Mouse (Mus musculus): ENCODE data around the gene Fbxo21. TPM values are rescaled to one million over a fixed set of nuclear protein-coding genes. Genes with fewer than 3 reads are reported as not detected.
A peak's percentile ranks its signal among the peaks of the same experiment; 100 is the strongest.

Gene Fbxo21
- polyA plus RNA-seq, 1 experiment, result 15.7 TPM

GRCm38 (mm10) chr5:117964750-117965149, 11.8 kb upstream of the Fbxo21 start:
- DNase-seq (ENCODE audit: low read depth in 1 of 2, low spot score in 2 of 2), result no peak
- Histone ChIP-seq H3K36me3 (ENCODE audit: control insufficient read depth, insufficient read depth, low read length) (no peaks in the 10 kb centered on the region), H3K4me1 (ENCODE audit: control insufficient read depth, insufficient read depth, insufficient read length) (no peaks in the 10 kb centered on the region), H3K27me3 (ENCODE audit: control insufficient read depth, insufficient read depth, low read length) (peaks cover 4% of the 10 kb centered on the region; the same call in 1 of the 2 replicates), H3K4me3 (ENCODE audit: extremely low read depth, insufficient read depth, insufficient read length) (no peak overlapping the region), H3K27ac (ENCODE audit: insufficient read depth, low read length) (no peak overlapping the region)
- TF ChIP-seq POLR2A (IDR thresholded peaks at IDR 0.05; ENCODE audit: low read depth, low read length) (no peak), CTCF (IDR thresholded peaks at IDR 0.05; ENCODE audit: extremely low read depth, insufficient read depth, insufficient read length, insufficient replicate concordance) (no peak)
- 62% methylated on average over 9 of the region's 9 CpGs for whole genome bisulfite sequencing

- Histone ChIP-seq H3K27ac (ENCODE audit: insufficient read depth, low read length) (no peak overlapping the region), H3K4me1 (ENCODE audit: control insufficient read depth, insufficient read depth, insufficient read length) (no peaks in the 10 kb centered on the region), H3K27me3 (ENCODE audit: control insufficient read depth, insufficient read depth, low read length) (peaks cover 4% of the 10 kb centered on the region; the same call in 1 of the 2 replicates), H3K36me3 (ENCODE audit: control insufficient read depth, insufficient read depth, low read length) (no peaks in the 10 kb centered on the region), H3K4me3 (ENCODE audit: extremely low read depth, insufficient read depth, insufficient read length) (no peak overlapping the region)
- TF ChIP-seq POLR2A (IDR thresholded peaks at IDR 0.05; ENCODE audit: low read depth, low read length), result no peak
- no peak for TF ChIP-seq CTCF (IDR thresholded peaks at IDR 0.05; ENCODE audit: extremely low read depth, insufficient read depth, insufficient read length, insufficient replicate concordance)
- 88% methylated on average over 9 of the region's 9 CpGs for WGBS
- DNase-seq (ENCODE audit: low read depth in 1 of 2, low spot score in 2 of 2), result no peak
These were observed 9.6 kb upstream of the Fbxo21 start for GRCm38 (mm10) chr5:117966956-117967355.

GRCm38 (mm10) chr5:117967659-117968069, 8.9 kb upstream of the Fbxo21 start:
- H3K36me3 ChIP-seq (ENCODE audit: control insufficient read depth, insufficient read depth, low read length), result no peaks in the 10 kb centered on the region
- H3K27ac ChIP-seq (ENCODE audit: insufficient read depth, low read length), result no peak overlapping the region
- TF ChIP-seq POLR2A (IDR thresholded peaks at IDR 0.05; ENCODE audit: low read depth, low read length), result no peak
- no peak for TF ChIP-seq CTCF (IDR thresholded peaks at IDR 0.05; ENCODE audit: extremely low read depth, insufficient read depth, insufficient read length, insufficient replicate concordance)

GRCm38 (mm10) chr5:117969681-117970427, 6.7 kb upstream of the Fbxo21 start:
- H3K27ac ChIP-seq (ENCODE audit: insufficient read depth, low read length), result no peak overlapping the region
- H3K4me1 ChIP-seq (ENCODE audit: control insufficient read depth, insufficient read depth, insufficient read length), result no peaks in the 10 kb centered on the region
- no peak for TF ChIP-seq CTCF (IDR thresholded peaks at IDR 0.05; ENCODE audit: extremely low read depth, insufficient read depth, insufficient read length, insufficient replicate concordance)
- TF ChIP-seq POLR2A (IDR thresholded peaks at IDR 0.05; ENCODE audit: low read depth, low read length), result no peak
- 92% methylated on average over 10 of the region's 10 CpGs for WGBS
- H3K36me3 ChIP-seq (ENCODE audit: control insufficient read depth, insufficient read depth, low read length), result no peaks in the 10 kb centered on the region
- H3K4me3 ChIP-seq (ENCODE audit: extremely low read depth, insufficient read depth, insufficient read length), result no peak overlapping the region
- DNase-seq (ENCODE audit: low read depth in 1 of 2, low spot score in 2 of 2), result no peak
- peaks cover 2% of the 10 kb centered on the region; the same call in 1 of the 2 replicates for H3K27me3 ChIP-seq (ENCODE audit: control insufficient read depth, insufficient read depth, low read length)

More at GRCm38 (mm10) chr5:117967659-117968069, 8.9 kb upstream of the Fbxo21 start:
- Histone ChIP-seq H3K4me3 (ENCODE audit: extremely low read depth, insufficient read depth, insufficient read length) (no peak overlapping the region), H3K4me1 (ENCODE audit: control insufficient read depth, insufficient read depth, insufficient read length) (no peaks in the 10 kb centered on the region), H3K27me3 (ENCODE audit: control insufficient read depth, insufficient read depth, low read length) (peaks cover 4% of the 10 kb centered on the region; the same call in 1 of the 2 replicates)
- DNase-seq (ENCODE audit: low read depth in 1 of 2, low spot score in 2 of 2), result no peak
- WGBS, result 51% methylated on average over 4 of the region's 4 CpGs

GRCm38 (mm10) chr5:117976263-117976656, 270 bp upstream of the Fbxo21 start:
- TF ChIP-seq POLR2A (IDR thresholded peaks at IDR 0.05; ENCODE audit: low read depth, low read length) (no peak), CTCF (IDR thresholded peaks at IDR 0.05; ENCODE audit: extremely low read depth, insufficient read depth, insufficient read length, insufficient replicate concordance) (no peak)
- H3K4me3 ChIP-seq (ENCODE audit: extremely low read depth, insufficient read depth, insufficient read length), result peak overlapping the region; percentile 95
- WGBS, result 23% methylated on average over 19 of the region's 19 CpGs
- H3K27ac ChIP-seq (ENCODE audit: insufficient read depth, low read length), result no peak overlapping the region
- no peaks in the 10 kb centered on the region; the same call in 1 of the 2 replicates for H3K36me3 ChIP-seq (ENCODE audit: control insufficient read depth, insufficient read depth, low read length)
- DNase-seq (ENCODE audit: low read depth in 1 of 2, low spot score in 2 of 2), result peak; percentile 9 to 11
- H3K4me1 ChIP-seq (ENCODE audit: control insufficient read depth, insufficient read depth, insufficient read length), result peaks cover 10% of the 10 kb centered on the region
- H3K27me3 ChIP-seq (ENCODE audit: control insufficient read depth, insufficient read depth, low read length), result no peaks in the 10 kb centered on the region

- DNase-seq (ENCODE audit: low read depth in 1 of 2, low spot score in 2 of 2), result peak; percentile 12 to 21
- peaks cover 10% of the 10 kb centered on the region for H3K4me1 ChIP-seq (ENCODE audit: control insufficient read depth, insufficient read depth, insufficient read length)
- H3K27me3 ChIP-seq (ENCODE audit: control insufficient read depth, insufficient read depth, low read length), result no peaks in the 10 kb centered on the region
- peaks cover 5% of the 10 kb centered on the region for H3K36me3 ChIP-seq (ENCODE audit: control insufficient read depth, insufficient read depth, low read length)
- peak overlapping the region; percentile 95 for H3K4me3 ChIP-seq (ENCODE audit: extremely low read depth, insufficient read depth, insufficient read length)
- H3K27ac ChIP-seq (ENCODE audit: insufficient read depth, low read length), result no peak overlapping the region
- no peak for TF ChIP-seq CTCF (IDR thresholded peaks at IDR 0.05; ENCODE audit: extremely low read depth, insufficient read depth, insufficient read length, insufficient replicate concordance)
- no peak for TF ChIP-seq POLR2A (IDR thresholded peaks at IDR 0.05; ENCODE audit: low read depth, low read length)
- WGBS, result 6% methylated on average over 30 of the region's 30 CpGs
These were observed 1.1 kb downstream of the Fbxo21 start for GRCm38 (mm10) chr5:117977501-117978158.

Data from spleen, adult 2 months (tissue).